Mouse (Mus musculus): ENCODE data around the gene Fes.
A peak's percentile ranks its signal among the peaks of the same experiment; 100 is the strongest.

Fes gene

GRCm38 (mm10) chr7:80387633-80388543 is at the start of gene Fes:
Gene Fes, minus strand, starts transcription at chr7:80387946.
- no peak for DNase-seq (ENCODE audit: low spot score in 2 of 2)

- no peak for DNase-seq (ENCODE audit: low spot score in 2 of 2)
These were observed 48.8 kb upstream of the Fes start for GRCm38 (mm10) chr7:80436571-80436970.

- no peak for DNase-seq (ENCODE audit: low spot score in 2 of 2)
These were observed 47.8 kb upstream of the Fes start for GRCm38 (mm10) chr7:80435594-80435993.

- no peak for DNase-seq (ENCODE audit: low spot score in 2 of 2)
These were observed 41.9 kb upstream of the Fes start for GRCm38 (mm10) chr7:80429661-80430060.

- DNase-seq (ENCODE audit: low spot score in 2 of 2) = no peak
These were observed 40.0 kb upstream of the Fes start for GRCm38 (mm10) chr7:80427730-80428129.

GRCm38 (mm10) chr7:80426363-80426762 is 38.6 kb upstream of the Fes start:
- DNase-seq (ENCODE audit: low spot score in 2 of 2) = no peak

GRCm38 (mm10) chr7:80424722-80425121 is 37.0 kb upstream of the Fes start:
- no peak for DNase-seq (ENCODE audit: low spot score in 2 of 2)

- no peak for DNase-seq (ENCODE audit: low spot score in 2 of 2)
These were observed 35.2 kb upstream of the Fes start for GRCm38 (mm10) chr7:80422759-80423480.

GRCm38 (mm10) chr7:80421576-80421975 is 33.8 kb upstream of the Fes start:
- no peak for DNase-seq (ENCODE audit: low spot score in 2 of 2)

- no peak for DNase-seq (ENCODE audit: low spot score in 2 of 2)
These were observed 32.8 kb upstream of the Fes start for GRCm38 (mm10) chr7:80420586-80420985.

GRCm38 (mm10) chr7:80419278-80419677 is 31.5 kb upstream of the Fes start:
- DNase-seq (ENCODE audit: low spot score in 2 of 2) = no peak

GRCm38 (mm10) chr7:80418036-80418435 is 30.3 kb upstream of the Fes start:
- no peak for DNase-seq (ENCODE audit: low spot score in 2 of 2)

- DNase-seq (ENCODE audit: low spot score in 2 of 2) = no peak
These were observed 29.9 kb upstream of the Fes start for GRCm38 (mm10) chr7:80417601-80418000.

GRCm38 (mm10) chr7:80416969-80417368 is 29.2 kb upstream of the Fes start:
- DNase-seq (ENCODE audit: low spot score in 2 of 2) = no peak

- DNase-seq (ENCODE audit: low spot score in 2 of 2) = no peak
These were observed 26.6 kb upstream of the Fes start for GRCm38 (mm10) chr7:80414303-80414855.

- DNase-seq (ENCODE audit: low spot score in 2 of 2) = no peak
These were observed 26.0 kb upstream of the Fes start for GRCm38 (mm10) chr7:80413512-80414302.

GRCm38 (mm10) chr7:80412781-80413180 is 25.0 kb upstream of the Fes start:
- DNase-seq (ENCODE audit: low spot score in 2 of 2) = no peak

- DNase-seq (ENCODE audit: low spot score in 2 of 2) = peak; percentile 57 to 76
These were observed 24.5 kb upstream of the Fes start for GRCm38 (mm10) chr7:80412279-80412678.

GRCm38 (mm10) chr7:80410380-80410779 is 22.6 kb upstream of the Fes start:
- no peak for DNase-seq (ENCODE audit: low spot score in 2 of 2)

GRCm38 (mm10) chr7:80407712-80408111 is 20.0 kb upstream of the Fes start:
- DNase-seq (ENCODE audit: low spot score in 2 of 2) = no peak

- DNase-seq (ENCODE audit: low spot score in 2 of 2) = no peak
These were observed 18.4 kb upstream of the Fes start for GRCm38 (mm10) chr7:80406186-80406585.

GRCm38 (mm10) chr7:80405188-80405695 is 17.5 kb upstream of the Fes start, which contains the start of gene Furin:
Gene Furin, minus strand, starts transcription at chr7:80405436.
- no peak for DNase-seq (ENCODE audit: low spot score in 2 of 2)
